Mouse (Mus musculus) brain, embryonic 14.5 days (tissue): ENCODE measurements at regions not wholly inside any gene's neighbourhood (a gene's known extent, or its start where the extent isn't known, plus 50 kb on each side); places are given as distances from the start of the nearest gene placed in this dataset.

Experiments
- DNase-seq: peaks from one replicate; pipeline ENCODE4 v3.0.0-alpha.2; 2011; ENCODE audit warnings: low read depth
- CTCF ChIP-seq: fragments of 200-500 bp; IDR thresholded peaks from 2 replicates; pipeline ENCODE4 v1.5.1; 2012; ENCODE audit warnings: inconsistent platforms, mild to moderate bottlenecking, moderate library complexity, borderline replicate concordance; ENCODE audit not compliant: insufficient read depth, insufficient read length; ENCODE audit errors: extremely low read depth
- POLR2A ChIP-seq: fragments of 200-500 bp; IDR thresholded peaks from 2 replicates; pipeline ENCODE4 v1.6.1; 2012; ENCODE audit warnings: mild to moderate bottlenecking, inconsistent platforms, borderline replicate concordance; ENCODE audit not compliant: poor library complexity, insufficient read depth, insufficient read length, severe bottlenecking; ENCODE audit errors: extremely low read depth

DNA sequence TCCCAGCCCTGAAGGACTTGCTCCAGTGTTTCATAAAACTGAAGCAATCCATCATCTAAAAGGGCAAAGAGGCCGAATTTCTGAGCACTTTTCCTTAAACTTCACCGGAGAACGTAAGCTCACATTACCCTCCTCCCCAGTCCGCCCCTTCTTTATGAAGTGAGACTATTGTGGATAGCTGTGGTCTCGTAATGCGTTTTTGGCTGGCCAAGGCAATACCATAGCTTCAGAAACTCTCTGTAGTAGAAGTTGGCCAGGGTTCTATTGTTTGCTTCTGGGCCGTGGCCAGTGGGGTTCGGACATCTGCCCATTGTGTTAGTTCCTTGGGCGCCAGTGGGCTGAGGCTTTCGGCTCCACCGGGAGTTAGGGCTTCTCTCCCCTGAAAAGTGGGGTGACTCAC is 301.7 kb upstream of the Sox9 start:
- no peak for TF ChIP-seq POLR2A
- TF ChIP-seq CTCF: no peak
- peak; percentile 15 for DNase-seq

GRCm38 (mm10) chr11:112501781-112502180 is 280.2 kb upstream of the Sox9 start:
- DNase-seq: peak; percentile 98
- TF ChIP-seq POLR2A (no peak), CTCF (no peak)

DNA sequence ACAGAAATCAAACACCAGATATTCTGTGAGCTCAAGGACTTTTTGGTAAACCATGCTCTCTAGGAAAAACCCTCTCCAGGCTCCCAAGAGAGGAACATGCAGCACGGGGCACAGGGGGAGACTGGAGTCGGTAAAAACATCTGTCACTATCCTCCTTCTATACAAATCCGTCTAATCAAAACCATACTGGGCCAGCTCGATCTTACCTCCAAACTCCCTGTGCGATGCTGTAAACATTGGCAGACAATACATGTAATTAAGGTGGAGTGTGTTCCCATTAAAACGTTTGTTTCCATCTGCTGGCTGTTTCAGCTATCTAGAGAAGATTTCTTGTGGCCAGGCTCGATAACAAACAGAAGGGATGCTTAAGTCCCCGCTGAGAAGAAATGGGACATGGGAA is 262.9 kb upstream of the Sox9 start:
- no peak for TF ChIP-seq CTCF
- no peak for TF ChIP-seq POLR2A
- DNase-seq: peak; percentile 47

DNA sequence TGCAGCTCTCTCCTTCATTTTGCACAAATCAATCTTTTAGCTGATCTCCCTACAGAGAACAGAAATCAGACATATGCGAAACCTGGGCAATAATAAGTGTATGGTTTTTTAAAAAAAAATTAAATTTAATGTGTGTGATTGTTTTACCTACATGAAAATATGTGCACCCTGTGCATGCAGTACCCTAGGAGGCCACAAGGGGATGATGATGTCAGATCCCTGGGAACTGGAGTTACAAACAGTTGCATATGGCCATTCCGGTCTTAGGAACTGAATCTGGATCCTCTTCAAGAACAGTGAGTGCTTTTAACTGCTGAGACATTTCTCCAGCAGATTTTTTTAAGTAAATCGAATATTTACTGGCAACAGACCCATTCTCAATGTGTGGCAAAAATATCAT is 257.0 kb upstream of the Sox9 start:
- TF ChIP-seq CTCF (peak; percentile 30; the same call in 1 of the 2 replicates), POLR2A (no peak)
- no peak for DNase-seq

DNA sequence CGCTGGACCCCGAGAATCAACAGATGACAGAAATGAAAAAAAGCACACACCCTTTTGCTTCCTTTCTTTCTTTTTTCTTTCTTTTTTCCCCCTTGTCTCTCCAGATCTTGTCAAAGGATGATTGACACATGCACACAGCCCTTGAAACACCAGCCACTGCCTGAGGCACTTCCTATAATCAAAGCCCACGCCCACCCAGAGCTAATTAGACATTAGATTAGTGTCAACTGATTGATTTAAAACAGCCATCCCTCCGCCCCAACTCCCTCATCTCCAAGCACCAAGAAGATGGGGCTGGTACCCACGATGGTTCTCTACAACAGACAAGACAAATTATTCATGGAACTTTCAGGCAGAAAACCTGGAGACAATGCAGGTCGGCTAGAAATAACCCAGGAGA is 239.5 kb upstream of the Sox9 start:
- TF ChIP-seq POLR2A (no peak), CTCF (no peak)
- DNase-seq: peak; percentile 62

DNA sequence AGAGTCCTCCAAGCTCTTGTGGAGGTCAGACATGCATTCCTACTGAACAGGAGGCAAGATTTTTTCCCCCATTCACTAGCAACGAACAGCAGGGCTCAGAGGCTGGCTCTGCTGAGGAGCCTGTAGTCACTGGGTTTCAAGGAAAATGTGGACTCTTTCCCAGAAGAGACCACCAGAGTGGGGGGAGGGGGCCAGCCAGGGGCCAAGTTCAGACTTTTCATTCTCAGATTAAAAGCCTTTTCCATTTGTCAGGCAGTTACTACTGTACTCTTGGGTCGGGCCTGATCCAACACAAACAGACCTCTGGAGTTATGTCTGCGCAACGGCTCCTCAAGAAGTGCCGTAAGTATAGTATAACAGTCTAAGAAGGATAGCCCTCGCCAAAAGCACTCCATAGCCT is 238.6 kb upstream of the Sox9 start:
- TF ChIP-seq POLR2A: no peak
- no peak for TF ChIP-seq CTCF
- DNase-seq: peak; percentile 57

- TF ChIP-seq CTCF: no peak
- TF ChIP-seq POLR2A: no peak
- DNase-seq: peak; percentile 65
Measured at GRCm38 (mm10) chr11:112545231-112546010, 236.6 kb upstream of the Sox9 start.

- no peak for DNase-seq
- TF ChIP-seq POLR2A: no peak
- no peak for TF ChIP-seq CTCF
Measured at GRCm38 (mm10) chr11:112546162-112546561, 235.9 kb upstream of the Sox9 start.

DNA sequence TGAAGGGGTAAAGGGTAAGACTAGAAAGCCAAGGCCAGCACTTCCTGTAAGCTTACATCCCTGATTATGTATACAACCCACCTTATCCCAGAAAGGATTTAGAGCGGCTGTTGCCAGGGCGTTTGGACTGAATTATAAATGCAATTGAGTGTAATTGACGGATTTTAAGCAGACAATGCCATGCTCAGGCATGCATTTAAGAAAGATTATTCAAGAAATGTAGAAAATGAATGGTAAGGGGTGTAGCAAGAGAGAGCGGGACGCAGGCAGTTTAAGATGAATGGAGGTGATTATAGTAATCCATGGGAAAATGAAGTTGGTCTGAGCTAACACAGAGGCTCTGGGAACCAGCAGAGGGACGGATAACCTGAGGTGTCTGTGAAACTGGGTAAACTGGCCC is 229.2 kb upstream of the Sox9 start:
- peak; percentile 55 for DNase-seq
- TF ChIP-seq CTCF (no peak), POLR2A (no peak)

DNA sequence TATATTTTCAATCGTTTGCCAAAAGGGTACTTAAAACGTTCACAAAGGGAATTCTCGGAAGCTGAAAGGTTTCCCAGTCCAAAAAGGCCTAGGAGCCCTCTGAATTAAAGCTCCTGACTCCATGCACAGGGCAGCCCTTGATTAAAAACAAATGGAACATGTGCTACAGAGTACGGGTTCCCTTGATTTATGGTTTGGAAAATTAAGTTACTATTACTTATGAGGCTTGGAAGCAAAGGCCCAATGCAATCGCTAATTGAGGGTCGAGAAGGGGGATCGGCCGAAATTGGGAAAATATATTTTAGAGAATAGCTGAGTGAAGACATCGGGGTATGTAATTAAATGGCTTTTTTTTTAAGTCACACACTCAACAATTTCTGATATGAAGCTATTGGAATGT is 219.0 kb upstream of the Sox9 start:
- no peak for DNase-seq
- no peak for TF ChIP-seq CTCF
- no peak for TF ChIP-seq POLR2A

DNA sequence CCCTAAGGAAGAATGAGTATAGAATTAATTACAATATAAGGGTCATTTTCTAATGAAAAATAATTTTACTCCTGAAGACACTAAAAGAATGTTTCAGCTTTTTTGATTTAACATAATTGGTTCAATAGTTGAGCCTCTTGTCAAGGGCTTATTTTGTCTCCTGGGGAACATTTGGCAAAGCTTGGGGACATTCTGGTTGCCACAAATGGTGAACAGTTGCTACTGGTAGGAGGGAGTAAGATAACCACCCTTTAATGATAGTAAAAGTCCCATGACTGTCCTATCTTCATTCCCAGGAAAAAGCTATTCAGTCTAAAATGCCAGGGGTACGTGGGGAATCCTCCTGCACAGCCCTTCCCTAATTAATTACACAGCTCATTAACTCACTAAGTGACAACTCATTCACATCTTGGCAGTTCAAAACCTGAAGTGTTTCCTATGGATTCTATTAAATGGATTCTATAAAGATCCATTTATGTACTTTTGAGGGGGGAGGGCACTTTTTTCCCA is 217.3 kb upstream of the Sox9 start:
- TF ChIP-seq CTCF (no peak), POLR2A (no peak)
- DNase-seq: peak; percentile 55

DNA sequence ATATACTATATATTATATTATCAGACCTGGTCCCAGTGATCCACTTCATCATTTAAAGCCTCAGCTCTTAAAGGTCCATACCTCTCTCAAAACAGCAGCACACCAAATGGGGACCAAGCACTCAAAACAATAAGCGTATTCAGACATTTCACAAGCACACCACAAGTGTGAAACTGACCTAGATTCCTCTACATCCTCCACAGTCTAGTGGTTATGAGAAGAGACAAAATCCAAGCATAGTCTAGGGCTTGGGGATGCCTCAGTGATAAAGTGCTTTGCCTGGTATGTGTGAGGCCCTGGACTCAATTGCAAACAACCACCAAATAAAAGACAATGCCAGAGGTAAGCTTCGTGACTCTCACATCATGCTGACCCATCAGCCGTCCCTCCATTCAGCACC is 216.0 kb upstream of the Sox9 start:
- no peak for DNase-seq
- TF ChIP-seq POLR2A: no peak
- TF ChIP-seq CTCF: no peak
